Mouse (Mus musculus) C2C12 (cell line): Measurements from ENCODE around the gene Suclg2.

Experiments
- CTCF ChIP-seq: IDR thresholded peaks from one replicate; pipeline ENCODE4 v1.5.1; 2011; ENCODE audit not compliant: control insufficient read depth, insufficient read depth, insufficient read length
- MYOD1 ChIP-seq: IDR thresholded peaks from one replicate; pipeline ENCODE4 v1.6.1; 2011; ENCODE audit warnings: low read depth; ENCODE audit not compliant: control insufficient read depth, insufficient read length
- USF1 ChIP-seq: IDR thresholded peaks from one replicate; pipeline ENCODE4 v1.6.1; 2011; ENCODE audit warnings: low read depth, mild to moderate bottlenecking, control low read depth, moderate library complexity

GRCm38 (mm10) chr6:95574389-95574788 lies 144.2 kb downstream of the Suclg2 start:
- TF ChIP-seq CTCF (no peak), USF1 (no peak), MYOD1 (no peak)
